ENCODE assay signal across 8 mouse cellular contexts in genomic region chr2:93176193-93176798, GRCm38 (mm10). TPM values are rescaled to one million over a fixed set of nuclear protein-coding genes. Genes with fewer than 3 reads are reported as not detected.
DNase-seq lines count a peak whose midpoint lies in the region; ATAC-seq and TF ChIP-seq lines count a peak whose summit lies in the region.

No protein-coding gene starts in this region.

- peak; percentile 48 to 57 for DNase-seq in cerebellum, adult 2 months
- no peak for DNase-seq in cerebellum, adult 8-10 months
- peak; percentile 62 for DNase-seq in cerebellum, adult 9-11 months
- no peak for DNase-seq in hindbrain, embryonic 11.5 days (ENCODE audit: low spot score)
- DNase-seq in midbrain, embryonic 14.5 days: no peak
- DNase-seq in liver, embryonic 11.5 days (ENCODE audit: low spot score): no peak
- DNase-seq in adrenal gland, postnatal 25 days: no peak
- no peak for DNase-seq in spleen, postnatal 4 days (ENCODE audit: low spot score in 2 of 2)

- H3K9ac ChIP-seq in hindbrain, embryonic 11.5 days (ENCODE audit: low read depth, low read length): peak overlapping the region; percentile 41
- H3K9ac ChIP-seq in midbrain, embryonic 14.5 days (replicated peaks; ENCODE audit: low read length): 0 out of 2 replicates have a peak overlapping the region, but pooled peaks have one; percentile 6
- H3K9ac ChIP-seq in liver, embryonic 11.5 days (ENCODE audit: low read depth, low read length): no peak overlapping the region

- H3K36me3 ChIP-seq in hindbrain, embryonic 11.5 days (ENCODE audit: control insufficient read depth, insufficient read depth, low read length): no peaks in the 10 kb centered on the region
- H3K36me3 ChIP-seq in midbrain, embryonic 14.5 days (ENCODE audit: control insufficient read depth, insufficient read depth, low read length): no peaks in the 10 kb centered on the region
- H3K36me3 ChIP-seq in liver, embryonic 11.5 days (ENCODE audit: control insufficient read depth, insufficient read depth, low read length): no peaks in the 10 kb centered on the region

- H3K27ac ChIP-seq in cerebellum, adult 2 months (ENCODE audit: insufficient read depth, low read length): no peak overlapping the region
- peak overlapping the region; percentile 95 for H3K27ac ChIP-seq in hindbrain, embryonic 11.5 days (ENCODE audit: low read depth, low read length)
- H3K27ac ChIP-seq in midbrain, embryonic 14.5 days (replicated peaks; ENCODE audit: low read depth, low read length): peak overlapping the region; percentile 83
- H3K27ac ChIP-seq in liver, embryonic 11.5 days (ENCODE audit: low read depth, low read length): no peak overlapping the region

- H3K4me2 ChIP-seq in hindbrain, embryonic 11.5 days (replicated peaks; ENCODE audit: low read depth, low read length): peak overlapping the region; percentile 25
- peak overlapping the region; percentile 32 for H3K4me2 ChIP-seq in midbrain, embryonic 14.5 days (ENCODE audit: low read length)
- H3K4me2 ChIP-seq in liver, embryonic 11.5 days: no peak overlapping the region

- TF ChIP-seq CTCF in cerebellum, adult 2 months (IDR thresholded peaks at IDR 0.05; ENCODE audit: borderline replicate concordance, insufficient read depth, low read depth, low read length): no peak

- TF ChIP-seq POLR2A in cerebellum, adult 2 months (IDR thresholded peaks at IDR 0.05; ENCODE audit: borderline replicate concordance, insufficient read depth, low read length): no peak

- 49% methylated on average over 4 of the region's 4 CpGs for whole genome bisulfite sequencing in cerebellum, adult 2 months
- 18% methylated on average over 4 of the region's 4 CpGs for WGBS in hindbrain, embryonic 11.5 days
- 14% methylated on average over 4 of the region's 4 CpGs for WGBS in midbrain, embryonic 14.5 days
- WGBS in liver, embryonic 11.5 days: 30% methylated on average over 4 of the region's 4 CpGs

- no peak overlapping the region for H3K4me3 ChIP-seq in cerebellum, adult 2 months (replicated peaks; ENCODE audit: insufficient read depth, low read depth, low read length)
- H3K4me3 ChIP-seq in hindbrain, embryonic 11.5 days (ENCODE audit: low read depth, low read length): no peak overlapping the region
- no peak overlapping the region for H3K4me3 ChIP-seq in midbrain, embryonic 14.5 days (replicated peaks; ENCODE audit: low read depth, low read length)
- no peak overlapping the region for H3K4me3 ChIP-seq in liver, embryonic 11.5 days (ENCODE audit: low read depth, low read length)

- ATAC-seq in hindbrain, embryonic 11.5 days (ENCODE audit: low FRiP score): peak; percentile 16
- ATAC-seq in midbrain, embryonic 14.5 days (ENCODE audit: low FRiP score, low TSS enrichment): no peak
- ATAC-seq in liver, embryonic 11.5 days (replicated peaks; ENCODE audit: low FRiP score): no peak

- H3K9me3 ChIP-seq in hindbrain, embryonic 11.5 days (ENCODE audit: control insufficient read depth, low read length): no peaks in the 10 kb centered on the region
- no peaks in the 10 kb centered on the region for H3K9me3 ChIP-seq in midbrain, embryonic 14.5 days (ENCODE audit: control insufficient read depth, low read length)
- no peaks in the 10 kb centered on the region for H3K9me3 ChIP-seq in liver, embryonic 11.5 days (ENCODE audit: control insufficient read depth, low read length)

- no peaks in the 10 kb centered on the region for H3K27me3 ChIP-seq in cerebellum, adult 2 months (ENCODE audit: control insufficient read depth, insufficient read depth, low read length)
- no peaks in the 10 kb centered on the region; the same call in 1 of the 2 replicates for H3K27me3 ChIP-seq in hindbrain, embryonic 11.5 days (ENCODE audit: control insufficient read depth, insufficient read depth, low read length)
- no peaks in the 10 kb centered on the region for H3K27me3 ChIP-seq in midbrain, embryonic 14.5 days (ENCODE audit: control insufficient read depth, insufficient read depth, low read length)
- H3K27me3 ChIP-seq in liver, embryonic 11.5 days (replicated peaks; ENCODE audit: control insufficient read depth, insufficient read depth, low read length): peaks cover 53% of the 10 kb centered on the region

- H3K4me1 ChIP-seq in cerebellum, adult 2 months (ENCODE audit: control insufficient read depth, insufficient read depth, low read length): peaks cover 36% of the 10 kb centered on the region
- peaks cover 49% of the 10 kb centered on the region for H3K4me1 ChIP-seq in hindbrain, embryonic 11.5 days (replicated peaks; ENCODE audit: control insufficient read depth, insufficient read depth, low read length)
- peaks cover 54% of the 10 kb centered on the region for H3K4me1 ChIP-seq in midbrain, embryonic 14.5 days (ENCODE audit: control insufficient read depth, insufficient read depth, low read length)
- peaks cover 13% of the 10 kb centered on the region for H3K4me1 ChIP-seq in liver, embryonic 11.5 days (replicated peaks; ENCODE audit: control insufficient read depth, insufficient read depth, low read length)

RNA-seq across cellular contexts. Expression of gene Trp53i11, which starts 11.1 kb away (rescaled TPM):
- polyA plus RNA-seq in cerebellum, adult 2 months (2012; rRNA removed): 54.5 and 59.6 TPM in 2 replicates
- polyA plus RNA-seq in hindbrain, embryonic 11.5 days (2014; fragmentation: Nextera tagmentation; extraction: Ambion mirVana): 204 and 221 TPM in 2 replicates
- polyA plus RNA-seq in midbrain, embryonic 14.5 days (2014; fragmentation: Nextera tagmentation; extraction: Ambion mirVana): 122 and 165 TPM in 2 replicates
- polyA plus RNA-seq in liver, embryonic 11.5 days (2014; fragmentation: Nextera tagmentation; extraction: Ambion mirVana): 10.5 and 14.0 TPM in 2 replicates
- 52.6 and 75.8 TPM in 2 replicates for total RNA-seq in adrenal gland, postnatal 25 days (2021)

Comparison
In these comparisons a context has a peak if more than half of its experiments do, and no peak if none do; other contexts are left out.
1. DNase-seq: peak in cerebellum, adult 2 months (2 of 2) and cerebellum, adult 9-11 months (single experiment); none in cerebellum, adult 8-10 months (single experiment), hindbrain, embryonic 11.5 days (single experiment), midbrain, embryonic 14.5 days (single experiment), liver, embryonic 11.5 days (single experiment), adrenal gland, postnatal 25 days (single experiment) and spleen, postnatal 4 days (0 of 2).
2. H3K27ac ChIP-seq: peak in hindbrain, embryonic 11.5 days (single experiment) and midbrain, embryonic 14.5 days (single experiment); none in cerebellum, adult 2 months (single experiment) and liver, embryonic 11.5 days (single experiment).